Mouse (Mus musculus): ENCODE results near the gene Slc38a4.

Gene Slc38a4

DNA sequence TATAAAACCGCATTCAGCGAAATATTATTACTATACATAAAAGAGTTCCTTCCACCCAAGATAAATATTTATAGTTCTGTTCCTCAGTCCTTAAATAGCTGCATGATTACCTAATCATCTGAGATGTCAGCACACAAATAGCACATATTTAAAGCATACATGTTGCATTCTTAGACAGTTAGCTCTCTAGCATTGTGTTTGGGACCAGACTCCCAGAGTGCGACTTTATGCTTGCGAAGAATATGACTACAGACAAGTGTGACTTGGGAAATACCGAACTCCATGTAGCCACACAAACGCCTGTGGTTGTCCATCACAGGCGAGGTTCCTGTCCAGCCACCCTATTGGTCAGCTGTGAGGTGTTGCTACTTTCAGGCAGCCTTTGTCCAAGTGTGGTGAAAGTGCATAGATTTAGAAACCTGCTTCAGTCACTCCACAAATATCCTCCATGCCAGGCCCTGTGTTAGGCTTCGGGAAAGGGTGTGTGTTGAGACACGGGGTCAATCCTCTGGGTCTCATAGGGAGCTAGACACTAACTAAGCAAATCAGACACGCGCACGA, 40.6 kb downstream of the Slc38a4 start:
- no peak for DNase-seq

DNA sequence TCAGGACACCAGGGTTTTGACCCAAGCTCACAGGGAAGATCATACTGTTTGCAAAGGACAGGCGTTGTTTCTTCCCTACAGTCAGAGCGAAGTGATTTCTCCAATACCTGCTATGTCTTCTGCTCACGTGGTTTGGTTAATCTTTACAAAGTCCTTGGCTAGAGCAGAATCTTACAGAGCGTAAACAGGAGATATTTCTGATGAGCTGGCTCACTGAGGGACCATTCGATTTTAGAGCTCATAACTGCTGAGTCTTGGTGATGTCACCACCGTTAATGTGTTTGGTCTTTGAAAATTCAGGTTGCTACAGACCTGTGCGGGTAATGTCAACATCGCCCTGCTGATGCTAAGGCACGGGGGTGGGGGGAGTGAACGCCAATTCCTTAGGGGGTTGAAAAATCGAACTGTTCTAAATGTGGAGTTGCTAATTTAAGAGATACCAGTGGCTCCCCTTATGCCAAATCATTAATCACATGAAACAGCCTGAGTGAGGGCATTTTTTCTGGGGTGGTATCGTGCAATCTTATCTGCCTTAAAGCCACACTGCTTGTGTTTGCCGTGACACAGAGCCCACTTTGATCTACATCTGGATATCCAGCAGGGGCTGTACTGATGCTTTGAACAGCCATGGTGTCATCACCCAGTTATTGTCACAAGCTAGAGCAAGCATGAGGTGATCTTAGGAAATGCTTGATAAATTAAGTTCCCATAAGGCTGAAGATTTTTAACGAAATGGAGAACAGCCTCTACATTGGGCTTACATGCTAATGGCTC, 44.0 kb downstream of the Slc38a4 start:
- DNase-seq: no peak

DNA sequence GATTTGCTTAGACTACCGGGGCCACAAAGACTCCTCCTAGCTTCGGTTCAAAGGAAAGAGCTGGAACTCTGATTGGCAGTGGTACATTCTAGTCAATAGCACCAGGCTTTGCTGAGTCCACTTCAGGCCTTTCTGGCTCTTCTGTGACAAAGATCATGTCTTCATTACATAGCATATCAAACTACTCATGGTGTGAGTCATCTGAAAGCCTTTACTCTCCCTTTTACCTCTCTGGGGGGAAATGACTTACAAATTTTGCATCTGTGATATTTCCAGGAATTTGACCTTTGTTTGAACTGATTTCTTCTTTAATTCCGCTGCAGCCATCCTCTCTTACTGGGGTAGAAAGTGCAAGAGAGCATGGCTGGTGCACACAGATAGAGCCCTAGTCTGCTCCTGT, 46.5 kb downstream of the Slc38a4 start:
- no peak for DNase-seq

DNA sequence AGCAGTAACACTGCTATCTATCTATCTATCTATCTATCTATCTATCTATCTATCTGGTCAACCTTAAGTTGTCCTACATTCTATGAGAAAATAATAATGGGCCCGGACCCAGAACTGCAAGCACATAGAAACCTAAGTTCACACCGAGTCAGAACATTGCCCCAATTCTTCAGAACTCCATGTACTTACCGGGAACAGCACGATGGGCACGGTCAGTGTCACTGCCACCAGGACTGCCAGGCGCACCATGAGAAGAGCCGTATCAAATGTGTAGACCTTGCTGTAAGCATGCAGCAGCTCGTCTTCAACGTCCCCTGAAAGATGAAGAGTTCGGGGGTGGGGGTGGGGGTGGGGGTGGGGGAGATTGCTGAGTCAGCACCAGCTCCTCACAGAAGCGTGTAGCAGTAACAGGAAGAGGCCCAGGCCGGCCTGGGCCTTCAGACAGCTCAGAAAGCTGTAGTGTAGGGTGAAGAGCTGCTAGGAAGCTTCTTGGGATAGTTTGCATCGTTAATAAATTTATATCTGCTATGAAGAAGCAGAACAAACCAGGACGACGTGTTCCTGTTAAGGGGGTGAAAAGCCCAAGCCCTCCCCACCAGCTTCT, 50.0 kb downstream of the Slc38a4 start:
- DNase-seq: no peak

DNA sequence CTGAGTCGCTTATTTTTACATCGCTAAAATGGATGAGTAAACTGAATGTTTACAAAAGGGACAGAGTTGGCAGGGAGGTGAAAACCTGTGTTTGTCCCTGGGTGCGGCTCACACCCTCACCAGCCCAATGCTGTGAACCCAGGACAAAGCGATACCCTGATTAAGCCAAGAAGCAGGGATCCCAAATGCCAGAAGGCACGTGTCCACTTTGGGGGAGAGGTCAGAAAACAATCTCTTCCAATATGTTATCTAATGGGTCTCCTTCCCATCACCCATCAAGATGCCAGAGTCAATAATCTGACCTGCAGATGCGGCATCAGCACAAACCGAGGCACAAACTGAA, 51.3 kb downstream of the Slc38a4 start:
- DNase-seq: no peak

DNA sequence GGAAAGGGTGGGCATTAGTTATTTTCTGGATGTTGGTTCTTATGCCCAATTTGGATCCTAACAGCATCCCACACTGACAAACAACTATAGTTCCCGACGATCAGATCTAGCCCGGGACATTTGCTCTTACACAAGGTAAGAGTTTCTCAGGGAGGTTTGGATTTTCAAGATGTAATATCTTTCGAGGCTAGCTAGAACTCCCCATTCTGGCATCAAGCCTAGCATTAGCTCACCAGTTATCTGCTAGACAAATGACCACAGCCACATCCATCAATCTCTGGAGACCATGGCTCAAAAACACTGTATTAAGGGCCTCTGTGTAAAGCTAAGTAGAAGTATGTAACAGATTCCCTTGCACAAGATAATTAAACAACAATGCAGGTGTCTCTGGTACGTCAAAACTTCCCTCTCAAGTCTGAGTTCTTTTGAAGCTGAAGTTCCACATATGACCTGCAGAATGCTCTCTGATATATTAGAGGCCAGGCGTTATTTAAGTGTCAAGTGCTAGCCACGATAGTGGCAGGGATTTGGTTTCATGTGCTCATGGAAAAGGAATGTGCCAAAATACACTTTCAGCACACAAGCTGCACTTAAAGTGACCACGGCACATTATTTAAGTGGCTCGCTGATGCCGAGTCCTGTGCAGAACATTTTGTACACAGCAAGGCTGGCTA, 51.8 kb downstream of the Slc38a4 start:
- DNase-seq: peak; percentile 58

DNA sequence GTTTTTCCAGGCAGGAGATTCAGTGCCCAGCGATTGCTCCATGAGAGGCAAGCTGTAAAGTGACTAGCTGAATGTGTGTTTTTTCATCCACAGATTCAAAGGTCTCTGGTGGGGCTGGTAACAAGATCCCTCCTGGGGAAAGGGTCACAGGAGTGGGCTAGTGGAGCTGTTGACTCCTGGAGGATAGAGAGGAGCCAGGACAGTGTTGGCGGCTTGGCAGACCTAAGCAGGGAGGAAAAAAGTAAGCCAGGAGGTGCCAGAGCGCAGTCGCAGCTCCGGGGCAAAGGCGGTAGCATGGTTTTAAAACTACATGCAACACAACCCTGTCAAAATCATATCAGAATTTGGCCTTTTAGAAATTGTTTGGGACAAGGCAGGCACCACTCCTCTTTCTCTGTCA, 52.6 kb downstream of the Slc38a4 start:
- DNase-seq: no peak

DNA sequence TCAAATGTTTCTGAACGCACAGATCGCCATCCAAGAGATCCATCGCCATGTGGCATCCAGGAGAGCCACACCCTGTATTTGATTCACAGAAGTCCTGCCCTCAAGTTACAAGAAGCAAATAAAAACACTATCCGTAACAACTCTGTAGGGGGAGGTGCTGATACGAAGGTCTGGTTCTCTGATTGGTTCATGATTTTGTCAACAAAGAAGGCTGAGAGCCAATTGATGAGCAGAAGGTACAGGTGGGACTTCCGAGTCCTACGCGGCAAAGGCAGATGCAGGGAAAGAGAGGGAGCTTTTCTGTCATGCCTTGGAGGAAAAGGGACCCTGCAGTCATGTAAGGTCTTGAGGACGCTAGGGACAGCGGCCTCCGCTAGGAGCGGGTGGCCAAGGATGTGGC, 53.0 kb downstream of the Slc38a4 start:
- no peak for DNase-seq

DNA sequence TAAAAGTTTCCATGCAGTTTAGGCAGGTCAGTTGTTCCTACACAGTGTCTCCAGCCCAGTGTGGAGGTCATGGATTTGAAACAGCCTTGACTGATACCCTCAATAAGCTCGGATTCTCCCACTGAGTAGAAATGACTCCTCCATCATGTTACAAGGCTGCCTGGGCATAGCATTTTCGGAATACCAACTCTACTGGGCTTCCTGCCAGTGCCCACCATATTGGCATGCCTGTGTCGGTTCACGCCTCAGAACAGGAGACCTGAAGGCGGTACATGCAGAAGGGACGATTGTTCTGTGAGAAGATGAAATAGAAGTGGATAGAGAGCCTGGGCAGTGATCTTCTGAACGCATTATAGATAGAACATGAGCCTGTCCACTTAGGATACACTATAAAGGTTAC, 53.9 kb downstream of the Slc38a4 start:
- no peak for DNase-seq

DNA sequence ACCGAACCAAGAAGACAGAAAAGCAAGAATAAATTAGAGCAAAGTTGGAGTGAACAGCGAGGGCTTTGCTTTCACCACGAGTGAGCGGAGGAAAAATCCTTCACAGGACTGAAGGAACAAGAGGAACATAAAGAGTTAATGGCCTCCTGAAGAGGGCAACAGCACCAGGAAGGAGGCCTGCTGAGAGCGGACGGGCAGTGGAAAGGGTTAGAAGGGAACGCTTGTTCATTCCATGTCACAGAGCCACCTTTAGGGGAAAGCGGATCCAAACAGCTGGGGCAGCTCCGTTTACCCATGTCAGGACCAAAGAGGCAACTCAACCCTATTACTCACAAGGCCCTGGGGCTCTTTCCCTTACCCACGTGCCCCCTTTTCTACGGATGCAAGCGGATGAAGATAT, 54.3 kb downstream of the Slc38a4 start:
- peak; percentile 51 for DNase-seq

DNA sequence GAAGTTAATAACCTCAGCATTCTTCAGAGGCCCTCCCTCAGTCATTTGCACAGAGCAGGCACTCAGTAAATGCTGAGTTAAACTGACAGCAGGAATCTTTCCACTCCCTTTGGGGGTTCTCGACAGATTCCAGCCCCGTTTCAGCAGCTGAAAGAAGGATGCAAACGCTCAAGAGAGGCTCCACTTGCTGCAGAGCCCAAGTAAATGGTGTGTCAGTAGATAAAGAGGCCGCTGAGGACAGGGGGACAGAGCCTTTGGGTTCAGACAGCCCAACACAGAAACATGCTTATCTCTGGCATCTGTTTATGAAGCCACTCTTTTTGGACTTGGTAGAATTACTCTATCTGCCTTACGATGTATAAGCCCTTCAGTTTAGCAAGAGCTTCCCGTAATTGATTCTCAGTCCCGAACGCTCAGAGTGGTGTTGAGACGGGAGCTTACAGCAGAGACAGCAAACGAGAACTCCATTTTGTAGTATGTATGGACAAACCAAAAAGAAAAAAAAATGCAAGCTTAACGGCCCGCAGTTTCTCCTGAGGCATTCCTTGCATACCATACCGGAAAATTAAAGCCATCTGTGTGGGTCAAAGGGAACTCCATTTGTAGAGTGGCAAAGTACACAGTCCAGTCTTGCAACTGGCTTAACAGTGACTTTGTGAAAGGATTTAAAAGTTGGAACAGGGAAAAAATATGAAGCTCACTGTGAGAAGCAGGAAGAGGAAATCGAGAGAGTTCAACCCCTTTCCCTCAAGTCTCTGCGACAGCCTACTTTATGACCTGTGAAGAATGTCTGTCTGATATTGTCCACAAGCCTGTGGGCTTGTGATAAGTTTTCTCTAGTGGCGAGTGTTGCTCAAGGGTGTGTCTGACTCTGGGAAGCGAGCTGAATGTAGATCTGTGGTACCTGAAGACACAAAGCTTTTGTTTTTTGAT, 55.2 kb downstream of the Slc38a4 start:
- DNase-seq: peak; percentile 87

DNA sequence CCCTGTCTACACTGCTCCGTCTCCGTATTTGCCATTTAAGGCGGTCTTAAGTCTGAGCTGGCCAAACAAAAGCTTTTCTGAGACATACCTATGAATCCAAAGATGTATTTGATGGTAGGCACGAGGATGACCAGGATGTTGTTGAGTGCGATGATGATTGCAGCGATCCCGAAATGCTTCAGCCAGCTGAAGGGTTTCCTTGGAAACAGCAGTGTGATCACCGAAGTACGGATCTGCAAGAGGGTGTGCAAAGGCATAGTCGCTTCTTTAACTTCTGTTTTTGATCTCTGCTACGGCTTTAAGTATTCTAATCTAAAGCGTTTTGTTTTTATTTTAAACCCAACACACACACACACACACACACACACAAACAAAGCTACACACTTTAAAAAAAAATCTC, 56.4 kb downstream of the Slc38a4 start:
- no peak for DNase-seq

DNA sequence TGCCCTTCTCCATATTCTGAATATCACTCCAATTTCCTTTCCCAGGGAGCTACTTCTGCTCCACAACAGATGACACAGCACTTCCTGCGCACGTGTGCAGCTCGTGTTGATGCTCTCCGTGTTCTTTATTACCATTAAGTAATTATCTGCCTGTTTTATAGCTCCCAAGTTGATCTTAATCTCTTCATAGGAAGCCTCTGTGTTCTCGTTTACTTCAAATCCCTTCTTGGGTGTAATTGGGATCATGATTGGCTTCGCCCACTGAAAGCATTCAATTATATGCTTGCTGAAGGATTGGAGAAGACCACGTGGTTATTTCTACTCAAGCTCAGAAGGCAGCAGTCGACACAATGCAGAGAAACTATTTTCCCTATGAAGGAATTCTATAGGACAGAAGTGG, 70.1 kb downstream of the Slc38a4 start:
- no peak for DNase-seq

DNA sequence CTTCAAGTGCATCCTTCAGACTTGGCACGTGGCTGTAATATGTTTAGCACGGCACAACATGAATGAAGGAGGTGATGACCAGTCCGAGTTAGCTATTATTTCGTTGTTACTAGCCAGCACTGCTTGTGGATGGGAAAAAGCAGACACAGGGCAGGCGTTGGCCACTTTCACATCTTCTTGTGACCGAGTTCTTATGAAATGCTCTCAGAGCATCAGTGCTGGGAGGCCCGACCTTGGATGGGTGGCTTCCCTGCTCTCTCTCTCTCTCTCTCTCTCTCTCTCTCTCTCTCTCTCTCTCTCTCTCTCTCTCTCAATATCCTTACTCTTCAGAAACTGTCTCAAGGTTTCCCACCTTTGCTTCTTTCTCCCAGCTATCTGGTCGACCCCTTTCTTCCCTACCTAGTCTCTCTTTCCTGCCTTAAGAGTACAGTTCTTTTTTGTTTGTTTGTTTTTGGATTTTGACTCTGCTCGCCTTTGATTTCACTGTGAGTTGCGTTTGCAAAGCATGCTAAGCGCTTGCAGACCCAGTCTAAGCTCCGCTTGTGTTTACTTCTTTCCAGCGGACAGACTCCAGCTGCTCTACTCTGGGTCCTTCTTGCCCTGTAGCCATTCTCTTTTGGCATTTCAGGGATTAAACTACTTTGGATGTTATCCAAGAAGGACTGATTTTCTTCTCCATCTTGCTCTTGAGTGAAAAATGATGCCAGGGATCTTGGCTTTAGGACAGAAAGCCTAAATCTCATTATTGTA, 72.0 kb downstream of the Slc38a4 start:
- no peak for DNase-seq

DNA sequence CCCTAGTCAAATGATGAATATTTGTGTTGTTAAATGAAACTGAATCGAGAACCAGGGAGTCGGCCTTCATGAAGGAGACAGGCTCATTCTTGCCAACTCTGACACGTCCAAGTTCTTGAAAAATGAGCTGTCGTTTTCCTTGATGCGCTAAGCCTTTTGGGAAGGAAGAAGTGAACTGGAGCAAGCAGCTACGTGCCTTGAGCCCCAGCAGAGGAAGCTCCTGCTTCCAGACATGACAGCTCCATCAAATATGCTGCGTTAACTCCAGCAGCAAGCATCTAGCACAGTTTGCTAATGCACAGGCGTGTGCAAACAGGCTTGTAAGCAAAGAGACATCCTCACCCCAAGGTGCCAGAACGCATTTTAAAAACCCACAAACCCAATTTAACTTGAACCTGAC, 80.6 kb downstream of the Slc38a4 start:
- DNase-seq: no peak

DNA sequence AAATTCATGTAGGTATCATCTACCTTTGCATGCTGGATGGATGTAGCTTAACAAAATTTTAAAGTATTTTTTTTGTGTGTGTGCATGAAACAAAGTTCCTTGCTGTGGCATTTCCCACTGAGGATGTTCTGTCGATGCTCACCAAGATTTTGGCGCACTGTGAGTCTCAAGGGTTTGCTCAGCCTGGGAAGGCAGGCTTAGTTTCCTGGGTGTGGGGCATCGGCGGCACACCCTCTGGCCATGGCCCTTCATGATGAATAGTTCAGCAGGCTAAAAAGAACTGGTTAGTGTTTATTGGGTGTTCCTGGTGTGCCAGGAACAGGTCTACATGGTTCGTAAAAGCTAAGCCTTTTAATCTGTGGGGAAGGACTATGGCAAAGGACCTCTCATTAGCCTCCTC, 81.6 kb downstream of the Slc38a4 start:
- DNase-seq: no peak

DNA sequence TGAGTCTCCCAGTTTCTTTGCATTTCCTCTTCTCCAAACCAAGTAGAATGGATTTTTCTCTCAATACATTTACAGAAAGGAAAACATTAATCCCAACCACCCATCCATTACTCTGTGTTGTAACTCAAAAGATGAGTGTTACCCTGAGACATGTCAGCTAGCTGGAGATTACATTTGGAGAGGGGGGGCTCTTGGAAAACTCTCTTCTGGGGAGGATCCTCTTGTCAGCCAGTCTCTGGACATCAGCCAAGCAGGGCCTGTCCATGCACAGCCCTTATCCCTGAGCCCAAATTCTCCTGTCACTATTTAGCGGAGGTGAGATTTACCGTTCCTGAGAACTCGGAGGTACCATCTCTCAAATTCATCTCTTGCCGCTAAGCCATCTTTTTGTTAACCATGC, 82.4 kb downstream of the Slc38a4 start:
- no peak for DNase-seq

DNA sequence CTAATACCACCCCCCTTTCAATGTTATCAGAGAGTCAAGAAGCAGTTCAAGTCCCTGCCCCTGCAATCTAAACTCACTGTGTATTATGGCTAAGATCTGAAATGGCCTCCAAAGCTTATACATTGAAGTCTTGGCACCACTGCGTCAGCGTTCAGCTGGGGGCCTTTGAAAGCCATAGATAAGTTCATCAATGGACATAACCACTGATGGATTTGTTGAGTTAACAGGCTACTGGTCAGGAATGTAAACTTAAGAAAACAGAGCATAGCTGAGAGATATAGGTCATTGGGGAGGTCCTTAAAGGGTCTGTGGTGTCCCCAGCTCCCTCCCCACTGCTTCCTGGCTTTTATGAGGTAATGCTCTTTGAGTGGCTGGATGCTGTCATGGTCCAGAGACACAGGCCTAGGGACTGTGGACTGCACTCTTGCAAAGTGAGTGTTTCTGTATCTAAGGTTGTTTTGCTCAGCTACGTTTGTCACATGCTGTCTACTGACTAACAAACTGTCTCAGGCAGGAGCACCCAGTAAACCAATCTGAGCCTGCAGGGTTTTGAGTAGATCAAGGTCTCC, 83.0 kb downstream of the Slc38a4 start:
- no peak for DNase-seq

DNA sequence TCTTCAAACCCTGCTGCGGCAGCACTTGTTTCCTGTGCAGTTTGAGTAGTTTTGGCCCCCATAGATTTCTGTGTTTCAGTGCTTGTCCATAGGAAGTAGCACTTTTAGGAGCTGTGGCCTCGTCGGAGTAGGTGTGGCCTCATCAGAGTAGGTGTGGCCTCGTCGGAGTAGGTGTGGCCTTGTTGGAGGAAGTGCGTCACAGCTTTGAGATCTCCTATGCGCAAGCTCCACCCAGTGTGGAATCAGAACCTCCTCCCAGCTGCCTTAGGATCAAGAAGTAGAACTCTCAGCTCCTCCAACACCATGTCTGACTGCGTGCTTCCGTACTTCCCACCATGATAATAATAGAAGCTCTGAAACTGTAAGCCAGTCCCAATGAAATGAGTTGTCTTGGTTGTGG, 83.8 kb downstream of the Slc38a4 start:
- DNase-seq: no peak

DNA sequence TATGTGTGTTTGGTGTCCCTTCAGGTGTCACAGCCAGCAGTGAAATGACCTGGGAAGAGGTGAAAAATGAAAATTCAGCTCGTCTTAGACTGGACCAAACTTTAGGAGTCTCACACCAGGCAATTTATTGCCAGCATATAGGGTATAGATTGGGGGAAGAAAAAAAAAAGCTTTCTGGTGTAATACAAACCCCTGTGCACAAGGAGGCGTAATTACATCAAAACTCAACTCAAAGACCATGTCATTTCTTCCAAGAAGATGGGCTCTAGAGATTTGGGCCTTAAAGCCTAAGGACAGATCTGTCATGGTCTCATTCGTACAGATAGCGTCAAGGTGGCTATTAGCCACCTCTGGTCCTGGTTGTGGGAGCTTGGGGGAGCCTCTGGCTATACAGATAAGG, 86.0 kb downstream of the Slc38a4 start:
- DNase-seq: peak; percentile 22

DNA sequence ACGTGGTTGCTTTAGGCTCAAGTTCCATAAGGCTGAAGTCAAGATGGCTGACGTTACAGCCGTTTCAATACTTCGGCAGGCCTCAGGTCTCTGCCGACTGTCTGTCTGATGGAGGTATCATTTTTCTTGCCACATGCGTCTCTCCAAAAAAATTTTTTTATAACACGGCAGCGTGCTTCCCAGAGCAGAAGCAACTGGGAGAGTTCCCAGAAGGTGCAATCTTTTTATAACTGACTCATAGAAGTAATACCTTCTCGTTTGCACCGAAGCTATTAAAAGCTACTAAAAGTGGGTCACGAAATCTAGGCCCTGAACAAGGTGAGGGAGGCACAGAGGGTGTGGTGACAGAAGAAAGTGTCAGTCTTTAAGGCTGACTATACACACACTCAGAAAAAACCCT, 87.0 kb downstream of the Slc38a4 start:
- DNase-seq: no peak

DNA sequence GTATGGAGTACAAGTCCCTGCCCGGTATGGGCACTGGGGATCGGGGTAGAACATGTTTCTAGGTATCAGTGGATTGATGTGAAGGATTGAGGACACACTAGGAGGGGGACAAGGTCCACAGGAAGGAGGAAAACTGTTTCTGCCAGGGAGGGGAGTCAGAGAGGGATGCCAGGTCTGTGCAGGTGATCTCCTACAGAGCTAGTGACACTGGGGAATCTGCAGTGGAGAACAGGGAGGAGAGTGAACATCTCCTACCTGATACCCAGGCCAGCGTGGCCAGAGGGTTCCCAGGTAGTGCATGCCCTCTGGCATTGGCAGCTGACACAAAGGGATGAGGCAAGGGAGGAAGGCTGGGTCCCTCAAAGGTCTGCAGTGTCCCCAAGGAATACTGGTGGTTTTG, 89.4 kb downstream of the Slc38a4 start:
- DNase-seq: no peak
